Mouse (Mus musculus) intestine, postnatal 0 days (tissue): ENCODE measurements at regions not wholly inside any gene's neighbourhood (a gene's known extent, or its start where the extent isn't known, plus 50 kb on each side); places are given as distances from the start of the nearest gene placed in this dataset.

Experiments used
- ATAC-seq: fragments of 200-750 bp; cut with Nextera tagmentation; 2 replicates; pipeline ENCODE4 v1.8.0; 2017; ENCODE audit warnings: mild to moderate bottlenecking, moderate TSS enrichment, moderate library complexity
- H3K27ac ChIP-seq: fragments of 300-500 bp; sonication (generic); 2 replicates; pipeline ENCODE4 v1.5.1; 2014; ENCODE audit warnings: mild to moderate bottlenecking, low read depth, low read length, moderate library complexity
- H3K27me3 ChIP-seq: fragments of 300-500 bp; sonication (generic); replicated peaks from 2 replicates; pipeline ENCODE4 v1.6.1; 2014; ENCODE audit warnings: low read length, mixed read lengths; ENCODE audit not compliant: control insufficient read depth, insufficient read depth
- H3K36me3 ChIP-seq: fragments of 300-500 bp; sonication (generic); 2 replicates; pipeline ENCODE4 v1.6.1; 2014; ENCODE audit warnings: mild to moderate bottlenecking, moderate library complexity; ENCODE audit not compliant: control insufficient read depth, insufficient read depth
- H3K4me1 ChIP-seq: fragments of 300-500 bp; sonication (generic); replicated peaks from 2 replicates; pipeline ENCODE4 v1.6.1; 2014; ENCODE audit warnings: antibody characterized with exemption, low read length, mixed read lengths; ENCODE audit not compliant: control insufficient read depth, insufficient read depth
- H3K4me2 ChIP-seq: fragments of 300-500 bp; sonication (generic); replicated peaks from 2 replicates; pipeline ENCODE4 v1.6.1; 2014; ENCODE audit warnings: low read depth, mild to moderate bottlenecking, moderate library complexity
- H3K4me3 ChIP-seq: fragments of 300-500 bp; sonication (generic); 2 replicates; pipeline ENCODE4 v1.5.1; 2014; ENCODE audit warnings: low read depth, low read length
- H3K9ac ChIP-seq: fragments of 300-500 bp; sonication (generic); 2 replicates; pipeline ENCODE4 v1.6.1; 2014; ENCODE audit warnings: mild to moderate bottlenecking, low read depth, low read length
- H3K9me3 ChIP-seq: fragments of 300-500 bp; sonication (generic); 2 replicates; pipeline ENCODE4 v1.6.1; 2016; ENCODE audit warnings: mixed run types; ENCODE audit not compliant: control insufficient read depth
- CTCF ChIP-seq: sonication (generic); IDR thresholded peaks from 2 replicates; pipeline ENCODE4 v1.5.1; 2016; ENCODE audit warnings: low read depth, mild to moderate bottlenecking, control low read depth, antibody characterized with exemption, moderate library complexity
- WGBS: fragments of 180-500 bp; shearing (Covaris S2); extraction: QIAGEN DNeasy Blood & Tissue Kit; methylation state at CpG from one replicate; pipeline ENCODE4 v1.1.7; 2014; 5-methylcytosine and 5-hydroxymethylcytosine counted together

GRCm38 (mm10) chr3:7166596-7166995 is 546.4 kb upstream of the 1700008P02Rik start:
- Histone ChIP-seq H3K36me3 (no peaks in the 10 kb centered on the region), H3K4me1 (no peaks in the 10 kb centered on the region), H3K9me3 (no peaks in the 10 kb centered on the region), H3K27ac (no peak overlapping the region), H3K9ac (no peak overlapping the region), H3K27me3 (no peaks in the 10 kb centered on the region), H3K4me3 (no peak overlapping the region), H3K4me2 (no peak overlapping the region)
- TF ChIP-seq CTCF: no peak
- no peak for ATAC-seq
- 74% methylated on average over 3 of the region's 3 CpGs for WGBS

DNA sequence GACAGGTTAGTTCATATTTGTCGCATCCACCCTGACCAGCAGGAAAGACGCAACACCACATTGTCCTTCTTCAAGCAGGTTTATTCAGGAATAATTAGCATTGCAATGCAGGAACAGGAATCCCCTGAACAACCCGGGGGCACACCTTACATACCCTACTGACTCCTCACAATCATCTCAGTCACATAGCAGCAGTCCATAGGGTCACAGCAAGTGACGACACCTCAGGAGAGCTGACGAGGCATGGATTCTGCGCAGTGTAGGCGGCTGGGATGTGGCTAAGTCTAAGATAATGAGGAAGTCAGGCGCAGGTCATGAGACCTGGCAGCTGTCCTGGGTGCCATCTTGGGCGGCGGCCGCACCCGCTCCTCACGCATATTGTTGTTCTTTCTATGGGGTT is 518.8 kb upstream of the 1700008P02Rik start:
- 91% methylated on average over 13 of the region's 13 CpGs for WGBS
- Histone ChIP-seq H3K4me1 (no peaks in the 10 kb centered on the region), H3K27me3 (no peaks in the 10 kb centered on the region), H3K36me3 (no peaks in the 10 kb centered on the region), H3K27ac (no peak overlapping the region), H3K4me3 (no peak overlapping the region), H3K4me2 (no peak overlapping the region), H3K9me3 (no peaks in the 10 kb centered on the region), H3K9ac (no peak overlapping the region)
- TF ChIP-seq CTCF: no peak
- no peak for ATAC-seq

DNA sequence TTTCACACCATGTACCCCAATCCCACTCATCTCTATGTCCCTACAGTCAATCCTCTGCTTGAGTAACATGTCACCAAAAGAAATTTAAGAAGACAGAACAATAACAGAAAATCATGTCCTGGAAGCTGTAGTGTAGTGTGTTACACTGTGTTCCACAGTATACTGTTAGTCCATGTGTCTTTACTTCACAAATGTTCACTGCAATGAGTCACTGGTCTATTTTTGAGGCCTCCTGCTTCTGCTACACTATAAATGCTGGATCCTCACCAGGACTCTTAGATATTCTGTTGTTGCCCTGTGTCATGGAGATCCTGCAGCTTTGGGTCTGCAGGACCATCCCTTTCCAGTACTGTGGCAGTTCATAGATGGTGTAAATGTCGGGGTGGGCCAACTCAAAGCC is 514.5 kb upstream of the 1700008P02Rik start:
- no peak for ATAC-seq
- H3K27ac ChIP-seq: no peak overlapping the region
- no peak overlapping the region for H3K4me3 ChIP-seq
- no peaks in the 10 kb centered on the region for H3K9me3 ChIP-seq
- no peak for TF ChIP-seq CTCF
- WGBS: 50% methylated on average over 1 of the region's 1 CpGs
- H3K4me2 ChIP-seq: no peak overlapping the region
- no peaks in the 10 kb centered on the region for H3K36me3 ChIP-seq
- H3K4me1 ChIP-seq: no peaks in the 10 kb centered on the region
- H3K27me3 ChIP-seq: no peaks in the 10 kb centered on the region
- no peak overlapping the region for H3K9ac ChIP-seq
